Mouse (Mus musculus): ENCODE measurements around the gene Amer3. TPM values are rescaled to one million over a fixed set of nuclear protein-coding genes. Genes with fewer than 3 reads are reported as not detected.
"Not testable (repeated sequence)": the region's sequence is repeated elsewhere in the genome, so short reads cannot be mapped to it uniquely, and the experiment has no call there.

The Amer3 gene
- polyA plus RNA-seq (2012; rRNA removed) = not detected in 2 replicates

- Histone ChIP-seq H3K27me3 (ENCODE audit: control insufficient read depth, insufficient read depth, low read length) (no peaks in the 10 kb centered on the region), H3K36me3 (ENCODE audit: control insufficient read depth, insufficient read depth, low read length) (no peaks in the 10 kb centered on the region), H3K4me3 (ENCODE audit: control insufficient read depth, insufficient read depth, low read length) (no peak within 1 kb of the TSS), H3K4me1 (replicated peaks; ENCODE audit: control insufficient read depth, insufficient read depth, low read length) (no peaks in the 10 kb centered on the region; the same call in 1 of the 2 replicates), H3K27ac (ENCODE audit: control insufficient read depth, insufficient read depth, low read length) (no peak within 1 kb of the TSS)
- DNase-seq = peak; percentile 60
- TF ChIP-seq CTCF (IDR thresholded peaks at IDR 0.05; ENCODE audit: borderline replicate concordance, control insufficient read depth, extremely low read depth, insufficient read depth, low read length, poor library complexity) = no peak
- no peak for TF ChIP-seq POLR2A (IDR thresholded peaks at IDR 0.05; ENCODE audit: control insufficient read depth, extremely low read depth, insufficient read depth, low read length, poor library complexity)
- 1% methylated on average over 50 of the region's 53 CpGs for WGBS
These were observed at the start of gene Amer3 for GRCm38 (mm10) chr1:34578851-34579781. Gene Amer3, plus strand, starts transcription at chr1:34579657.

GRCm38 (mm10) chr1:34534574-34534973 is 44.9 kb upstream of the Amer3 start:
- not testable (repeated sequence) for H3K36me3 ChIP-seq (ENCODE audit: control insufficient read depth, insufficient read depth, low read length); H3K4me3 ChIP-seq (ENCODE audit: control insufficient read depth, insufficient read depth, low read length); H3K27me3 ChIP-seq (ENCODE audit: control insufficient read depth, insufficient read depth, low read length); DNase-seq; H3K4me1 ChIP-seq (replicated peaks; ENCODE audit: control insufficient read depth, insufficient read depth, low read length); H3K27ac ChIP-seq (ENCODE audit: control insufficient read depth, insufficient read depth, low read length)
- WGBS = 4% methylated on average over 3 of the region's 3 CpGs

- WGBS = 30% methylated on average over 7 of the region's 7 CpGs
- H3K4me3 ChIP-seq (ENCODE audit: control insufficient read depth, insufficient read depth, low read length); DNase-seq; H3K27ac ChIP-seq (ENCODE audit: control insufficient read depth, insufficient read depth, low read length); H3K36me3 ChIP-seq (ENCODE audit: control insufficient read depth, insufficient read depth, low read length); H3K4me1 ChIP-seq (replicated peaks; ENCODE audit: control insufficient read depth, insufficient read depth, low read length); H3K27me3 ChIP-seq (ENCODE audit: control insufficient read depth, insufficient read depth, low read length): not testable (repeated sequence)
These were observed 44.3 kb upstream of the Amer3 start, which contains the start of gene Cfc1 for GRCm38 (mm10) chr1:34535043-34535698. Gene Cfc1, plus strand, starts transcription at chr1:34535648.

- Histone ChIP-seq H3K4me1 (replicated peaks; ENCODE audit: control insufficient read depth, insufficient read depth, low read length) (peaks cover 6% of the 10 kb centered on the region; the same call in 1 of the 2 replicates), H3K36me3 (ENCODE audit: control insufficient read depth, insufficient read depth, low read length) (no peaks in the 10 kb centered on the region), H3K27me3 (ENCODE audit: control insufficient read depth, insufficient read depth, low read length) (no peaks in the 10 kb centered on the region; the same call in 1 of the 2 replicates), H3K27ac (ENCODE audit: control insufficient read depth, insufficient read depth, low read length) (no peak overlapping the region), H3K4me3 (ENCODE audit: control insufficient read depth, insufficient read depth, low read length) (no peak overlapping the region)
- no peak for DNase-seq
- 42% methylated on average over 14 of the region's 14 CpGs for WGBS
- no peak for TF ChIP-seq POLR2A (IDR thresholded peaks at IDR 0.05; ENCODE audit: control insufficient read depth, extremely low read depth, insufficient read depth, low read length, poor library complexity)
- TF ChIP-seq CTCF (IDR thresholded peaks at IDR 0.05; ENCODE audit: borderline replicate concordance, control insufficient read depth, extremely low read depth, insufficient read depth, low read length, poor library complexity) = no peak
These were observed 43.1 kb upstream of the Amer3 start for GRCm38 (mm10) chr1:34536291-34536766.

GRCm38 (mm10) chr1:34536767-34537485 is 42.5 kb upstream of the Amer3 start:
- WGBS = 5% methylated on average over 16 of the region's 16 CpGs
- TF ChIP-seq POLR2A (IDR thresholded peaks at IDR 0.05; ENCODE audit: control insufficient read depth, extremely low read depth, insufficient read depth, low read length, poor library complexity) = no peak
- no peak for TF ChIP-seq CTCF (IDR thresholded peaks at IDR 0.05; ENCODE audit: borderline replicate concordance, control insufficient read depth, extremely low read depth, insufficient read depth, low read length, poor library complexity)
- no peaks in the 10 kb centered on the region; the same call in 1 of the 2 replicates for H3K27me3 ChIP-seq (ENCODE audit: control insufficient read depth, insufficient read depth, low read length)
- no peak overlapping the region for H3K4me3 ChIP-seq (ENCODE audit: control insufficient read depth, insufficient read depth, low read length)
- no peak overlapping the region for H3K27ac ChIP-seq (ENCODE audit: control insufficient read depth, insufficient read depth, low read length)
- no peaks in the 10 kb centered on the region for H3K36me3 ChIP-seq (ENCODE audit: control insufficient read depth, insufficient read depth, low read length)
- DNase-seq = peak; percentile 4
- H3K4me1 ChIP-seq (replicated peaks; ENCODE audit: control insufficient read depth, insufficient read depth, low read length) = peaks cover 6% of the 10 kb centered on the region; the same call in 1 of the 2 replicates

GRCm38 (mm10) chr1:34547074-34547473 is 32.4 kb upstream of the Amer3 start:
- 78% methylated on average over 1 of the region's 1 CpGs for WGBS
- no peaks in the 10 kb centered on the region for H3K27me3 ChIP-seq (ENCODE audit: control insufficient read depth, insufficient read depth, low read length)
- no peak overlapping the region for H3K4me3 ChIP-seq (ENCODE audit: control insufficient read depth, insufficient read depth, low read length)
- no peak for DNase-seq
- no peaks in the 10 kb centered on the region for H3K36me3 ChIP-seq (ENCODE audit: control insufficient read depth, insufficient read depth, low read length)
- no peaks in the 10 kb centered on the region for H3K4me1 ChIP-seq (replicated peaks; ENCODE audit: control insufficient read depth, insufficient read depth, low read length)
- H3K27ac ChIP-seq (ENCODE audit: control insufficient read depth, insufficient read depth, low read length) = no peak overlapping the region
- TF ChIP-seq CTCF (IDR thresholded peaks at IDR 0.05; ENCODE audit: borderline replicate concordance, control insufficient read depth, extremely low read depth, insufficient read depth, low read length, poor library complexity) = no peak
- TF ChIP-seq POLR2A (IDR thresholded peaks at IDR 0.05; ENCODE audit: control insufficient read depth, extremely low read depth, insufficient read depth, low read length, poor library complexity) = no peak
